Mouse (Mus musculus) heart, postnatal 0 days (tissue): ENCODE measurements at regions not wholly inside any gene's neighbourhood (a gene's known extent, or its start where the extent isn't known, plus 50 kb on each side); places are given as distances from the start of the nearest gene placed in this dataset.

Experiments
- CTCF ChIP-seq: IDR thresholded peaks from 2 replicates; pipeline ENCODE4 v1.5.1; 2016; ENCODE audit warnings: antibody characterized with exemption, control low read depth, low read depth
- EP300 ChIP-seq: IDR thresholded peaks from 2 replicates; pipeline ENCODE4 v1.6.1; 2016; ENCODE audit warnings: antibody characterized with exemption, low read depth

DNA sequence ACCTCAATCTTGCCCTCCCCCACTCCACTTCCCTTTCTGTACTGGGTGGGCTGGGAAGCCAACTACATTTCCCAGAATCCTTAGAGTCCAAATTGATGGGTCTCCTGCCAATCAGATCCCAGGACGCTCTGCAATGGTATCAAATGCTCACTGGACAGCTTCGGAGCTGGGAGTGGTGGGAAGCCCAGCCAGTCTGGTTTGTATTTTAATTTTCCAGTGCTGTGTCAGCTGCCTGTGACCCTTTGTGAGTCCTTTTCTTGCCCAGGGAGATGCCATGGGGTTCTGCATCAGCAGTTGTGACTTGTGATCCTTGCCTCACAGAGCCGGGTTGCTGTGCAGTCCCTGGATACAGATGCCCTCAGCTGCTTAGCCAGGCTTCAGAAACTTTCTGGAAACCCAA lies 100.6 kb upstream of the Lemd2 start:
- TF ChIP-seq CTCF: no peak
- no peak for TF ChIP-seq EP300
